Mouse (Mus musculus): ENCODE results near the gene Psmb8. TPM values are rescaled to one million over a fixed set of nuclear protein-coding genes. Genes with fewer than 3 reads are reported as not detected.

The Psmb8 gene
- total RNA-seq, 2 experiments from 2014 or later, result 2.7 TPM

DNA sequence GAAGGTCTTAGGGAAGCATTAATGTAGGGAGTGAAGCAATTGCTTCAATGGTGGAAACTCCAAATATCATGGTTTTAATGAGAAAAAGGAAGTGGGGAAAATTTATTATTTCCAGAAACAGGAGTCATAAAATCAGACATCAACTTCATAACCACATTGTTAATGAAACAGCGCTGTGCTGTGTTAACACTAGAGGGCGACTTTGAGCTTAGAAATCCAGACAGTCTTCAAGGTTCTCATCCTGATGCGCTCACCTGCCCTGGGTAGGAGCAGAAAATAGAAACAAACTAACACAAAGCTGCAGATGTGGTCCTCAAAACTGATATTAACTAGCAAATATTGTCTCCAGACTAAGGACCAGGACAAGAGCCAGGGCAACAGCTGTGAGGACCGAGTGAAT lies 52.4 kb downstream of the Psmb8 start:
- DNase-seq (ENCODE audit: low spot score in 2 of 2), result peak in 1 of 2 experiments; percentile 48
- no peak overlapping the region for H3K27ac ChIP-seq
- peak; percentile 93 for TF ChIP-seq CTCF (conservative IDR thresholded peaks at IDR 0.05)
- H3K4me3 ChIP-seq, result no peak overlapping the region

Other genes with a start within 250 kb of the Psmb8 start
- 1 to 10 TPM; 6.3 TPM for gene B3galt4, start 246.2 kb upstream of the Psmb8 start, total RNA-seq (2021)
- 10 to 100 TPM; 84.3 to 92.5 TPM for gene Vps52, start 241.9 kb upstream of the Psmb8 start, total RNA-seq (2021)
- 100 to 1,000 TPM; 310 to 336 TPM for gene Rps18, start 241.7 kb upstream of the Psmb8 start, total RNA-seq (2021)
- gene H2-K1, start 197.4 kb upstream of the Psmb8 start, total RNA-seq (2021), result 10 to 100 TPM; 20.7 to 22.5 TPM
- gene Ring1, start 173.0 kb upstream of the Psmb8 start, total RNA-seq (2021), result 10 to 100 TPM; 39.6 to 45.2 TPM
- gene H2-Ke6, start 169.7 kb upstream of the Psmb8 start, total RNA-seq (2021), result 10 to 100 TPM; 55.6 to 59.5 TPM
- gene Slc39a7, start 166.0 kb upstream of the Psmb8 start, total RNA-seq (2021), result 10 to 100 TPM; 97.7 to 98.9 TPM
- 10 to 100 TPM; 80.6 to 85.5 TPM for gene Rxrb, start 165.9 kb upstream of the Psmb8 start, total RNA-seq (2021)
- gene Col11a2, start 158.3 kb upstream of the Psmb8 start, total RNA-seq (2021), result 10 to 100 TPM; 18.9 to 23.1 TPM
- gene H2-Oa, start 105.4 kb upstream of the Psmb8 start, total RNA-seq (2021), result under 1 TPM in 1 of 2 experiments, not detected in 1; 0.44 TPM
- 10 to 100 TPM; 26.2 to 33.1 TPM for gene H2-DMa, start 78.2 kb upstream of the Psmb8 start, total RNA-seq (2021)
- gene Brd2, start 75.1 kb upstream of the Psmb8 start, total RNA-seq (2021), result 100 to 1,000 TPM; 196 to 200 TPM
- under 1 TPM; 0.77 to 0.96 TPM for gene H2-DMb2, start 54.4 kb upstream of the Psmb8 start, total RNA-seq (2021)
- 1 to 10 TPM; 1.8 to 2.5 TPM for gene H2-DMb1, start 44.6 kb upstream of the Psmb8 start, total RNA-seq (2021)
- gene Tap1, start 10.2 kb upstream of the Psmb8 start, total RNA-seq (2021), result 1 to 10 TPM; 3.3 to 3.4 TPM
- gene Psmb9, start 10.0 kb upstream of the Psmb8 start, total RNA-seq (2021), result 1 to 10 TPM; 2.1 to 3.6 TPM
- 1 to 10 TPM; 7.8 to 9.3 TPM for gene Tap2, start 5.8 kb downstream of the Psmb8 start, total RNA-seq (2021)
- gene H2-Ob, start 41.2 kb downstream of the Psmb8 start, total RNA-seq (2021), result under 1 TPM in 1 of 2 experiments, not detected in 1; 0.17 TPM
- gene H2-Ab1, start 60.0 kb downstream of the Psmb8 start, total RNA-seq (2021), result 1 to 10 TPM; 1.7 to 1.8 TPM
- gene H2-Aa, start 90.1 kb downstream of the Psmb8 start, total RNA-seq (2021), result 1 to 10 TPM in 1 of 2 experiments, under 1 TPM in 1; 0.66 to 1.2 TPM
- 1 to 10 TPM; 1.0 to 1.3 TPM for gene H2-Eb1, start 108.1 kb downstream of the Psmb8 start, total RNA-seq (2021)
- not detected for gene H2-Eb2, start 127.9 kb downstream of the Psmb8 start, total RNA-seq (2021)
- under 1 TPM; 0.51 to 0.76 TPM for gene Btnl2, start 157.1 kb downstream of the Psmb8 start, total RNA-seq (2021)
- not detected for gene Btnl1, start 179.4 kb downstream of the Psmb8 start, total RNA-seq (2021)
- 1 to 10 TPM; 4.1 to 7.2 TPM for gene BC051142, start 201.1 kb downstream of the Psmb8 start, total RNA-seq (2021)

Measured in layer of hippocampus, adult 2 months (tissue).